Mouse (Mus musculus): ENCODE measurements around the gene Il16. TPM values are rescaled to one million over a fixed set of nuclear protein-coding genes. Genes with fewer than 3 reads are reported as not detected.

Gene Il16
- total RNA-seq, 2 experiments from 2014 or later: 6.7 to 8.6 TPM

GRCm38 (mm10) chr7:83695449-83696212 lies 49.9 kb downstream of the Il16 start:
- DNase-seq: peak in 1 of 2 experiments; percentile 60

GRCm38 (mm10) chr7:83682640-83683274 lies 62.8 kb downstream of the Il16 start:
- DNase-seq: no peak

GRCm38 (mm10) chr7:83678506-83678905 lies 67.0 kb downstream of the Il16 start:
- DNase-seq: no peak

GRCm38 (mm10) chr7:83677296-83677695 lies 68.2 kb downstream of the Il16 start:
- DNase-seq: no peak

- DNase-seq: peak in 1 of 2 experiments; percentile 46
These were observed 69.8 kb downstream of the Il16 start for GRCm38 (mm10) chr7:83675545-83676254.

- DNase-seq: no peak
These were observed 74.0 kb downstream of the Il16 start for GRCm38 (mm10) chr7:83671573-83671972.

GRCm38 (mm10) chr7:83668724-83669123 lies 76.8 kb downstream of the Il16 start:
- peak; percentile 61 to 70 for DNase-seq

GRCm38 (mm10) chr7:83667936-83668645 lies 77.4 kb downstream of the Il16 start:
- no peak for DNase-seq

- DNase-seq: no peak
These were observed 79.4 kb downstream of the Il16 start for GRCm38 (mm10) chr7:83666087-83666595.

- no peak for DNase-seq
These were observed 82.7 kb downstream of the Il16 start for GRCm38 (mm10) chr7:83662711-83663375.

- DNase-seq: no peak
These were observed 83.8 kb downstream of the Il16 start for GRCm38 (mm10) chr7:83661763-83662162.

GRCm38 (mm10) chr7:83661031-83661430 lies 84.5 kb downstream of the Il16 start:
- no peak for DNase-seq

GRCm38 (mm10) chr7:83660273-83660691 lies 85.2 kb downstream of the Il16 start:
- no peak for DNase-seq

GRCm38 (mm10) chr7:83659159-83660065 lies 86.1 kb downstream of the Il16 start:
- DNase-seq: peak; percentile 67 to 86

- peak; percentile 29 to 48 for DNase-seq
These were observed 86.8 kb downstream of the Il16 start for GRCm38 (mm10) chr7:83658716-83659115.

- DNase-seq: peak; percentile 48 to 85
These were observed 90.4 kb downstream of the Il16 start for GRCm38 (mm10) chr7:83654938-83655630.

GRCm38 (mm10) chr7:83654196-83654595 lies 91.3 kb downstream of the Il16 start:
- DNase-seq: no peak

GRCm38 (mm10) chr7:83653605-83654051 lies 91.9 kb downstream of the Il16 start:
- no peak for DNase-seq

GRCm38 (mm10) chr7:83652498-83652897 lies 93.0 kb downstream of the Il16 start:
- no peak for DNase-seq

GRCm38 (mm10) chr7:83650638-83651037 lies 94.9 kb downstream of the Il16 start:
- DNase-seq: no peak
